Mouse (Mus musculus) layer of hippocampus, adult 8-10 months (tissue): ENCODE data around the gene Gm47841. TPM values are rescaled to one million over a fixed set of nuclear protein-coding genes. Genes with fewer than 3 reads are reported as not detected.
A peak's percentile ranks its signal among the peaks of the same experiment; 100 is the strongest.

ENCODE experiments used
- DNase-seq, 2 experiments: peaks; one replicate each; pipeline ENCODE4 v3.0.0; 2022; ENCODE audit warnings: low spot score in 2 of 2
- total RNA-seq, 4 experiments: library from RNA; stranded (reverse); gene quantifications; 2 replicates each; pipeline ENCODE4 v1.2.4; 2022

Gm47841 gene
- total RNA-seq, 4 experiments from 2014 or later = not detected

GRCm38 (mm10) chr15:101075150-101075549 is 28.0 kb upstream of the Gm47841 start:
- no peak for DNase-seq

DNA sequence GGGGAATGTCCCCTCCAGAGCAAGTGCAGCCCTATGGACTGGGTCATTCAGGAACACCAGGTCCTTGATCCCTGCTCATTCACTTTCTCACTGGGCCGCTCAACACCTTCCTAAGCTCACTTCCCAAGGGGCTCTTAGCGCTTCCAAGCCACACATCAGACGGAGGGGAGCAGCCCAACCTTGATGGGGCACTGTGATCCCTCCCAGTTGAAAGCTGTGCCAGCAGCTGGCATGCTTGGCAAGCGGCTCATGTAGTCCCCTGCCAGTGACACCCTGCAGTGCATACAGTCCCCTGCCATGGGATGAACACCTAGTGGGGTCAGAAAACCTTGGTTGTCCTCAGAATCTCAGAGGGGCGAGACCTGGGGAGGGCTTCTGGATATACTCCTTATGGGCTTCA is 26.9 kb upstream of the Gm47841 start:
- DNase-seq = no peak

DNA sequence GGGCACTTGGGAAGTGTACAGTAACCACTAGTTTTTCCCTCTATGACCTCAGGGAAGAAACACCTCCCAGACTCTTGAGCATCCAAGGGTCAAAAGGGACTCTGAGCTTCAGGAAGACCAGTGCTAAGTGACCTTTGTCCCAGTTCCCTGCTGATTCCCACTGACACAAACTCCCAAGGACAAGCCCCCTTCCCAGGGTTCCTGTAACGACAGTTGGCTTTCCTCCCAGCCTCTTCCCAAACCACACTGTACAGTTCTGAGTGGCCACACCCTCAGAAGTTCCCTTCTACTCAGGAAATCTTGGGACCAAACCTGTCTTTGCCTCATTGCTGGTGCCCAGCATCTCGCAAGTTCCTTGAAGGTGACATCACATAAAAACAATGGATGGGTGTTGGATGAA is 25.5 kb upstream of the Gm47841 start:
- no peak for DNase-seq

DNA sequence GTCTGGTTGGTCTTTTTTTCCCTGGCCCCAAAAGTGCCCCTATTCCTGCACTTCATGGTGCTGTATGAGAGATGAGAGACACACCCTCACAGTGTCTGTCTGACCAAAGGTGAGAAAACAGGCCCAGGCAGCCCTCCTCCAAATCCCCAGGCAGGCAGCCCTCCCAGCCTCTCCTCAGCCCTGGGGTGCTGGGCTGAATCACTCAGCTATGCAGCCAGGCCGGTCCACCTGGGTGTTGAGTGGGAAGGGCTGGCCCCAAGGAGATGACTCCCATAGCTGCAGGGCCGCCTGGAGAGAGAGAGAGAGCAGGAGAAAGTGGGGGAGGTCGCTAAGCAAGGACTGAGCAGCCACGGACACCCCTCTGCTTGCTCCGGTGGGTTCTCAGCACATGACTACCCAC is 23.6 kb upstream of the Gm47841 start:
- DNase-seq = no peak

- DNase-seq = no peak
Observed at GRCm38 (mm10) chr15:101069641-101070190, 22.5 kb upstream of the Gm47841 start.

GRCm38 (mm10) chr15:101068671-101069070 is 21.5 kb upstream of the Gm47841 start:
- no peak for DNase-seq

GRCm38 (mm10) chr15:101068029-101068428 is 20.8 kb upstream of the Gm47841 start:
- DNase-seq = no peak

DNA sequence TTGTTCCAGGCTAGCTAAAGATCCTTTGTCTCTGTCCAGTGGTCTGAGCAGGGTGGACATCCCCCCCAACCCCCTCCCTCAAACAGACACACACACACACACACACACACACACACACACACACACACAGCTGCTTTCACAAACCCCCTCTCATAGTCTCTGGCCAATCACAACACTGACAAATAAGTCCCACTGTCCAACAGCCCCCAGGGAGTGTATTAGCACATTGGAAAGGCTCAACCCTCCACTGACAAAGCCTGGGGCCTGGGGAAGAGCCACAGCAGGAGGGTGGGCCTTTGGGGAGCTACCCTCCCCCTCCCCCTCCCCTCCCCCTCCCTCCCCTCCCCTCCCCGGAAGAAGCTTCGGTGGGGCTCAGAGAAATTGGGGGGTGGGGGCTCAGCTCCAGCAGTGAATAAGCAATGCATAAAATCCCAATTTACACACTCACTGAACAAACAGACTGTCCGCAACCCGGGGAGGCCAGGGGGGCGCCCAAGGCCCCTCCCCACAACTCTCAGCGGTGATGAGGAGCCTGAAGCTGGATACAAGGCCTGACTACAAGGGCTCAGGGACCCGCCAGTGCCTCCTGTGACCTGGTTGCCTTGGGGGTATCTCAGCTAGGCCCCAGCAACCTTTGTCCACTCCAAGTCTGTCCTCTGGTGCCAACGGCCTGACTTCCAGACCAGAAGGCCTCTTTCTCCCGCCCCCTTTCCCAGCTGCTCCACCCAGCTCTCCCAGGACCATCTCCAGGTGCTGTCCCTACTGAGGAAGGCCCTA is 19.9 kb upstream of the Gm47841 start:
- DNase-seq = no peak

DNA sequence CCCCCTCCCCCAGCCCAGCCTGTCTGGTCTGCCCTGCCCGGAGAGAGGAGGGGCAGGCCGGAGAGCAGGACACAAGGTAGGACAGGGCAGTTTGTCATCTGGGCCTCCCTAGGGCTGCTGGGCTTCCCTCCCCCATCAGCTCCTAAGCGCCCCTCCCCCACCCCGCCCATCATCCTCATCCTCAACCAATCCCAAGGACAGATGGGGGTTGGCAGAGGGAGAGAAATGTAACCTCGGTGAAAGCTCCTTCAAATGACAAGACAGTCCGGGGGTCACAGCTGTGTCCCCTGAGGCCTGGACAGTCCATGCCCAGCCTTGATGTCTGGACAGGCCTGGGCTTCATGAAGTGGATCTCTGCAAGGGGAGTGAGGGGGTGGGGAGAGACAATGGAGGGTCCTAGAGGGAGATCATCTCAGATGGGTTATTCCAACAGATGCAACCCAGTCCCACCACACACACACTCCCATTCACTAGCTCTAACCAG is 19.2 kb upstream of the Gm47841 start:
- no peak for DNase-seq

GRCm38 (mm10) chr15:101065069-101065468 is 17.9 kb upstream of the Gm47841 start:
- DNase-seq = no peak

GRCm38 (mm10) chr15:101060280-101060852 is 13.2 kb upstream of the Gm47841 start:
- DNase-seq = no peak

DNA sequence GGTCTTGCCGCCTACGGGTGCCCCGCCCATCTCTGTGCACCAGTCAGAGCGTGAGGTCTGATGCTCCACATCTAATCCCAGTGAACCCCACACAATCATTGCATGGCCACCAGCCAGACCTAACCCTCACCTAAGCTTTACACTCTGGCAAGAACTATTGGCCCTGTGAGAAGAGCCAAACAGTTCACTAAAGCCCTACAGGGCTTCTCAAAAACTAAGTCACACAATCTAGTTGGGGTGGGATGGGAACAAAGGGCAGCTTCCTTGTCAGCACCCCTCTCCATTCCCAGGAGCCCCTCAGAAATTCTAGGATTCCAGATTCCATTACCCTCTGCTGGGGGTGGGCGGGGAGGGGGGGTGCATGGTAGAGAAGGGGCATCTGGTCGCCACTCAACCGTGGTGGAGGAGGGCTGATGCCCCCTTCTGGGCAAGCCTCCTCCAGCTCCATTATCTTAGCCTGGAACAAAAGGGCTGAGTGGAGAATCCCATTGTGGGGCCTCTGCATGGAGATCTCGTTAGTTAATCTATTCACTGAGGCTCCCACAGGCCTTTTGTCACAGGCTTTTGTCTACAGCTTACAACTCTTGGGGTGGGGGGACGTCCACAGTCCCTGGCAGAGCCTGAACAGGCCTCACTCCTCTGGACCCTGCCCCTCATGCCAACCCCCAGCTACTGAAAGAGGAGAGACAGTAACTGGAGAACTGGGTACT is 12.5 kb upstream of the Gm47841 start:
- no peak for DNase-seq

DNA sequence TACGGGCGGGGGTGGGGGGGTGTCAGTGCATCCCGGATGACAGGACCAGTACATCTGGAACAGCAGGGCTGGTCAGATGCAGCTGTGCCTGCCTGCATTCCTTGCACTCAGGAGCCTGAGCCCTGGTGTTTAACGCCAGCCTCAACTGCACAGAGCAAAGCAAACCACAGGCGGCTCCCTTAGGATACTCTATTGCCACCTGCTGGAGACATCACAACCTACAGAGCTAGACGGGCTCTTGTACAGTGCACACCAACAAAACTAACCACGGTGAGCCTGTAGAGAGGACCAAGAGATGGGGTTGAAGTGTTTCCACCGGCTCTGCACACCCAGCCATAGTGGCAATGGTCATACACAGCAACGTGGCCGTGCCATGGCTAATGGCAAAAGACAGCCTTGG is 9.0 kb upstream of the Gm47841 start:
- peak in 1 of 2 experiments; percentile 46 for DNase-seq

DNA sequence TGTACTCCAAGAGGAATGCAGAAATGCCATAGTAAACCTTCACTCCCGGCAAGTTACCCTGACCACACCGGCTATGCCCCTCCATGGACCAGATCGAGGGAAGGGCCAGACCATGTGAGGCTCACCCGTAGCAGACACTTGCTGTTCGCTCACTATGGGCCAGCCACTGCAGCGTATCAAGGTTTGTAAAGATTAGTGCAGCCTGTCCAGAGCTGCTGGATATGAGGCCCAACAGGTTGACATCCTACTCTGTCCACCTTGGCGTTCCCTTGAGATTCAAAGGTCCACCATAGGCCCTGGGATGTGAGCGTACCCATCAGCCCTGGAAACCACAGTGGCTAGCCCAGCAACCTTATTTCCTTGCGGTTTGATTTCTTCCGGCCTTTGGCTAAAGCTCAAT is 7.3 kb upstream of the Gm47841 start:
- no peak for DNase-seq

GRCm38 (mm10) chr15:101053832-101054459 is 6.7 kb upstream of the Gm47841 start:
- no peak for DNase-seq

- DNase-seq = no peak
Observed at GRCm38 (mm10) chr15:101052560-101053501, 5.6 kb upstream of the Gm47841 start.

- DNase-seq = no peak
Observed at GRCm38 (mm10) chr15:101051869-101052268, 4.7 kb upstream of the Gm47841 start.

- DNase-seq = no peak
Observed at GRCm38 (mm10) chr15:101048338-101048896, 1.2 kb upstream of the Gm47841 start.

- no peak for DNase-seq
Observed at GRCm38 (mm10) chr15:101046527-101047193, 537 bp downstream of the Gm47841 start.
